Mouse (Mus musculus) splenic B cell, adult 2 months (primary cell): ENCODE results near the gene Fam117a.

Source experiments
- DNase-seq: peaks from one replicate; pipeline ENCODE4 v3.0.0-alpha.2; 2011; ENCODE audit warnings: low read depth, low spot score
- H3K27me3 ChIP-seq: 2 replicates; pipeline ENCODE4 v1.6.1; 2012; ENCODE audit warnings: mild to moderate bottlenecking, low read length, moderate library complexity, mixed read lengths; ENCODE audit not compliant: control insufficient read depth, poor library complexity, insufficient read depth, severe bottlenecking
- H3K36me3 ChIP-seq: 2 replicates; pipeline ENCODE4 v1.6.1; 2012; ENCODE audit warnings: mild to moderate bottlenecking, low read length, moderate library complexity, mixed read lengths; ENCODE audit not compliant: control insufficient read depth, poor library complexity, insufficient read depth, severe bottlenecking

Gene Fam117a

GRCm38 (mm10) chr11:95318116-95318515 is 18.7 kb upstream of the Fam117a start:
- no peak for DNase-seq
- H3K36me3 ChIP-seq = no peaks in the 10 kb centered on the region
- H3K27me3 ChIP-seq = no peaks in the 10 kb centered on the region

DNA sequence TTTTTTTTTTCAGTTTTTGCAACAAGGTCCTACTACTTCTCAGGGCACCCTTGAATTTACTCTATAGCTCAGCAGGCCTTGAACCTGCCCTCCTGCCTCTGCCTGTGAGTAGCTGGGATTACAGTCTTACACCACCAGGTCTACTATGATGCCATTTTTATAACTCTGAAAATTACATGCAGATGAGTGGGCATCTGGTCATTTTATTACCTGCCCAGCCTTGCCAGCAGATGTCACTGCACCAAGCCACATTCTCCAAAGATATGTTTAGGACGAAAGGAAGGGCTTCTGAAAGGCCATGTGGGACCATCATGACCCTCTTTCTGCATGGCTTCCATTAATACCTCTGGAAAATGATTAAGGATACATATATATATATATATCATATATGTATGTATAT is 17.3 kb upstream of the Fam117a start:
- peak; percentile 37 for DNase-seq
- H3K27me3 ChIP-seq = no peaks in the 10 kb centered on the region
- no peaks in the 10 kb centered on the region for H3K36me3 ChIP-seq

DNA sequence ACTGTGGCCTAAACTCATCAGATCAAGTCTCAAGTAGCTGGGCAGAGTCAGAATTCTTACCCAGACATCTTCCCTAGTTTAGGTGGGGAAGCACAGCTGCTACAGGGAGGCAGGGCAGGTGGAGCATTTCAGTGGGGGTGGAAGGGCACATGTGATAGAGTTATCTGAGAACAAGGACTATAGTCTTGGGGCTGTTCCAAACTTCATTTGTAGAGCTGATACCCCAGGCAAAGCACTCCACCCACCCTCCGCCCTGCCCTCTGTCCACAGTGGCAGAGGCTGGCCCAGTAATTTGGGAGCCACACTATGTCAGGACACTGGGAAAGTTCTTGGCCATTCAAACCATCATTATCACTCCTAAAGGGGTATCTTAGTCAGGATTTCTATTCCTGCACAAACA is 16.8 kb upstream of the Fam117a start:
- H3K27me3 ChIP-seq = no peaks in the 10 kb centered on the region
- no peak for DNase-seq

GRCm38 (mm10) chr11:95324181-95324580 is 12.6 kb upstream of the Fam117a start:
- no peaks in the 10 kb centered on the region for H3K36me3 ChIP-seq
- DNase-seq = no peak
- no peaks in the 10 kb centered on the region; the same call in 1 of the 2 replicates for H3K27me3 ChIP-seq

More for the DNA sequence above, 16.8 kb upstream of the Fam117a start:
- H3K36me3 ChIP-seq = no peaks in the 10 kb centered on the region

GRCm38 (mm10) chr11:95325832-95326231 is 11.0 kb upstream of the Fam117a start:
- no peak for DNase-seq
- no peaks in the 10 kb centered on the region for H3K36me3 ChIP-seq

GRCm38 (mm10) chr11:95326243-95326642 is 10.6 kb upstream of the Fam117a start:
- no peak for DNase-seq
- H3K27me3 ChIP-seq = no peaks in the 10 kb centered on the region; the same call in 1 of the 2 replicates
- no peaks in the 10 kb centered on the region for H3K36me3 ChIP-seq

More at GRCm38 (mm10) chr11:95325832-95326231, 11.0 kb upstream of the Fam117a start:
- no peaks in the 10 kb centered on the region; the same call in 1 of the 2 replicates for H3K27me3 ChIP-seq

- no peaks in the 10 kb centered on the region for H3K36me3 ChIP-seq
- DNase-seq = peak; percentile 94
- no peaks in the 10 kb centered on the region; the same call in 1 of the 2 replicates for H3K27me3 ChIP-seq
Observed at GRCm38 (mm10) chr11:95328629-95329028, 8.2 kb upstream of the Fam117a start.

- Histone ChIP-seq H3K27me3 (no peaks in the 10 kb centered on the region; the same call in 1 of the 2 replicates), H3K36me3 (no peaks in the 10 kb centered on the region)
- no peak for DNase-seq
Observed at GRCm38 (mm10) chr11:95330662-95331061, 6.2 kb upstream of the Fam117a start.

DNA sequence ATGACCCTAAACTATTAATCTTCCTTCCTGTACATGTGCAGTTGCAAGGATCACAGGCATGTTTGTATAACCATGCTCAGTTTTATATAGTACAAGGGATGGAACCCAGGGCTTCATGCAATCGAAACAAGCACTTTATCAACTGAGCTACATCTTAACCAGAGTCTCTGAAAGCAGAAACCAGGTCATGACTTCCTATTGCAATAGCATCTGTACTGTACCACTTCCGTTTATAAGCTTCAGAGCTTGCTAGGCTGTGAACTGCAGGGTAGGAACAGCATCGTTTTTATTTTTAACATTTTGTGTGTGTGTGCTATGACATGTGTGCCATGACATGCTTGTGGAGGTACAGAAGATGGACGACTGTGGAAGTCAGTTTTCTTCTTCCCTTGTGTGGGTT is 3.6 kb upstream of the Fam117a start:
- peak; percentile 75 for DNase-seq

DNA sequence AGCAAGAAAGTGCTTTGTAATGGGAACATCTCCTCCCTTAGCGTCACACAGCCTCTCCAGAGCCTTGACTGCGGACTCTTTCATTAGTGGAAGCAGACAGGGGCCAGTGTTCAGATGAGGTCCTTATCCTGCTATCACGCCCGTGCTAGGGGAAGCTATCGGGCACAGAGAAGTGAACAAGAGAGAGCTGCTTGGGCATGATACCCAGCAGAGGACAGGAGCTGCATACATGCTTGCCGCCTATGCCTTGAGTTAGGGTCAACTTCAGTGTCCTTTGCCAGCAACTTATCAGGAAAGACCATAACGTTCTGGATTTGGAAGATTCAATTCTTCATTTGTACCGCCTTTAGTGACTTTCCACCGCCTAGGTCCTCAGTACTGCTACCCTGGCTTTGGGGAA is 3.0 kb upstream of the Fam117a start:
- no peak for DNase-seq
- Histone ChIP-seq H3K36me3 (no peaks in the 10 kb centered on the region), H3K27me3 (no peaks in the 10 kb centered on the region)

More for the DNA sequence above, 3.6 kb upstream of the Fam117a start:
- Histone ChIP-seq H3K36me3 (no peaks in the 10 kb centered on the region), H3K27me3 (no peaks in the 10 kb centered on the region; the same call in 1 of the 2 replicates)

- Histone ChIP-seq H3K36me3 (no peaks in the 10 kb centered on the region), H3K27me3 (no peaks in the 10 kb centered on the region)
- DNase-seq = no peak
Observed at GRCm38 (mm10) chr11:95334448-95335060, 2.3 kb upstream of the Fam117a start.

GRCm38 (mm10) chr11:95337129-95337813 is 453 bp downstream of the Fam117a start:
- no peaks in the 10 kb centered on the region for H3K36me3 ChIP-seq
- peak; percentile 61 for DNase-seq
- no peaks in the 10 kb centered on the region for H3K27me3 ChIP-seq

- Histone ChIP-seq H3K27me3 (no peaks in the 10 kb centered on the region), H3K36me3 (no peaks in the 10 kb centered on the region)
- peak; percentile 34 for DNase-seq
Observed at GRCm38 (mm10) chr11:95337846-95338342, 1.1 kb downstream of the Fam117a start.

DNA sequence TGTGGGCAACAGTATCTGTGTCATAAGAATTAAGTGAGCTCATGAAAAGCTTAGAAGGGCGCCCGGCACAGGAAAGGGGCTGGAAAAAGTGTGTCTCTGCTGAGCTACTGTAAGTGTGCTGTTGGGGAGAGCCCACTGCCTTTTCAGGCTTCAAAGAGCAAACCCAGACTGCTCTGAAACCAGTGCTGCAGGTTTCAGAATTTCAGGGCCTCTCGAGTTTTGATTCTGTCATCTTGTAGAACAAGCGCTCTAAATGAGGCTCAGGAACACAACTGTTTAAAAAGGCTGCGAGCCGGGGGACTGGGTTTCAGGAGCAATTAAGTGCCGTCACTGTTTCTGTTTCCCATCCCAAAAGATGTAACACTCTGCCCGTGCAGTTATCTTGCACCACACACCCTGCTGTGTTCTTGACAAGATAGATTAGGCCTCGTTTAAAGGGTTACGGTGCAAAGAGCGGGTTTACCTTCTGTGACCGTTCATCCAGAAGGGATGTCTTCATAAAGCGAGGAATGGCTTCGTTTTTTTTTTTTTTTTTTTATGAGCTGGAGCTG is 2.7 kb downstream of the Fam117a start:
- Histone ChIP-seq H3K27me3 (no peaks in the 10 kb centered on the region), H3K36me3 (no peaks in the 10 kb centered on the region)
- no peak for DNase-seq

GRCm38 (mm10) chr11:95340259-95340658 is 3.4 kb downstream of the Fam117a start:
- Histone ChIP-seq H3K27me3 (no peaks in the 10 kb centered on the region), H3K36me3 (no peaks in the 10 kb centered on the region)
- DNase-seq = no peak
